Mouse (Mus musculus): ENCODE data around the gene Nbea. TPM values are rescaled to one million over a fixed set of nuclear protein-coding genes. Genes with fewer than 3 reads are reported as not detected.

The Nbea gene
- total RNA-seq, 4 experiments from 2014 or later, result 12.4 to 14.5 (median 14.1) TPM

- DNase-seq (ENCODE audit: low spot score), result no peak
Observed at GRCm38 (mm10) chr3:55830226-55830625, 353.3 kb downstream of the Nbea start.

GRCm38 (mm10) chr3:55828481-55829256 is 354.8 kb downstream of the Nbea start:
- peak; percentile 15 for DNase-seq (ENCODE audit: low spot score)

GRCm38 (mm10) chr3:55824864-55825263 is 358.6 kb downstream of the Nbea start:
- DNase-seq (ENCODE audit: low spot score), result peak; percentile 33

- DNase-seq (ENCODE audit: low spot score), result no peak
Observed at GRCm38 (mm10) chr3:55819598-55819997, 363.9 kb downstream of the Nbea start.

GRCm38 (mm10) chr3:55818082-55818481 is 365.4 kb downstream of the Nbea start:
- no peak for DNase-seq (ENCODE audit: low spot score)

- peak; percentile 44 for DNase-seq (ENCODE audit: low spot score)
Observed at GRCm38 (mm10) chr3:55816638-55817375, 366.7 kb downstream of the Nbea start.

GRCm38 (mm10) chr3:55816096-55816495 is 367.4 kb downstream of the Nbea start:
- DNase-seq (ENCODE audit: low spot score), result no peak

- DNase-seq (ENCODE audit: low spot score), result no peak
Observed at GRCm38 (mm10) chr3:55814993-55815625, 368.4 kb downstream of the Nbea start.

- DNase-seq (ENCODE audit: low spot score), result no peak
Observed at GRCm38 (mm10) chr3:55794768-55795167, 388.7 kb downstream of the Nbea start.

GRCm38 (mm10) chr3:55793842-55794575 is 389.5 kb downstream of the Nbea start:
- DNase-seq (ENCODE audit: low spot score), result peak; percentile 84

GRCm38 (mm10) chr3:55792251-55792650 is 391.2 kb downstream of the Nbea start:
- no peak for DNase-seq (ENCODE audit: low spot score)

- no peak for DNase-seq (ENCODE audit: low spot score)
Observed at GRCm38 (mm10) chr3:55790609-55791008, 392.9 kb downstream of the Nbea start.

GRCm38 (mm10) chr3:55789856-55790255 is 393.6 kb downstream of the Nbea start:
- DNase-seq (ENCODE audit: low spot score), result no peak

GRCm38 (mm10) chr3:55788621-55789201 is 394.8 kb downstream of the Nbea start:
- DNase-seq (ENCODE audit: low spot score), result no peak

- no peak for DNase-seq (ENCODE audit: low spot score)
Observed at GRCm38 (mm10) chr3:55788214-55788586, 395.3 kb downstream of the Nbea start.

- peak; percentile 31 for DNase-seq (ENCODE audit: low spot score)
Observed at GRCm38 (mm10) chr3:55787487-55788213, 395.9 kb downstream of the Nbea start.

GRCm38 (mm10) chr3:55786835-55787486 is 396.5 kb downstream of the Nbea start:
- no peak for DNase-seq (ENCODE audit: low spot score)

GRCm38 (mm10) chr3:55785981-55786725 is 397.3 kb downstream of the Nbea start:
- DNase-seq (ENCODE audit: low spot score), result no peak

- no peak for DNase-seq (ENCODE audit: low spot score)
Observed at GRCm38 (mm10) chr3:55785266-55785980, 398.1 kb downstream of the Nbea start.

Data from heart, adult 8-10 months (tissue).